ENCODE assay signal across 19 mouse cellular contexts in the genomic region with DNA sequence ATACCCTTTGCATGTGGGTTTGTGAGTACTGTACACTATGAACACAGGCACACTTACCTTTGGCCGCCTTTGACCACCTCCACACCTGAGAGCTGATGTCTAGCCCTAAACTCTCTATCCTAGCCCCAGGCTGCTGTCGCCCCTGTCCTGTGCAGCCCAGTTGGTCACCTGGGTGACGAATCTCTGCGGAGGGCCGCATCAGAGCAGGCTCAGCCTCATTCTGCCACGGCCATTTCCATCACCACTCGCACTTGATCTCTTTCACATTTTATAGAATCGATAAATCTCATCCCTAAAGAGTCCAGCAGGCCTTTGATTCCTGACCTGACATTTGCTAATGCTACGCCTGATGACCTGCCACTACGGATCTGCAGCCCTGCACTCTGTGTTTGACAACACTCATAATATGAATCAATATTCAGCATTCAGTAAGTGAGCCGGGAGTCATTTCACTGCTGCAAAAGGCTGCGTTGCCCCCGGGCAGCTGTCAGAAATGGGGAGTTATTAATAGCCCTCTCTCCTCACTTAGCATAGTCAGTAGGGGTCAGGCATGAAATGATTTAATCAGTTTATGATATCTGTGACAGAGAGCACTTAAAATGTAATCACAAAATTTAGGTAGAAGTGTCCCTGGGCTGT.
A peak's percentile ranks its signal among the peaks of the same experiment; 100 is the strongest.
DNase-seq lines count a peak whose midpoint lies in the region; ATAC-seq and TF ChIP-seq lines count a peak whose summit lies in the region.
"Had no signal": no experiment of that assay in that cellular context is flagged by ENCODE, and none has a peak within 500 bp of the region (broad histone marks: within the 10 kb centered on the region; RNA-seq: fewer than 3 reads in every experiment).

No protein-coding gene starts in this region.

- H3K9ac ChIP-seq in heart, postnatal 0 days (replicated peaks; ENCODE audit: low read depth, low read length): no peak overlapping the region
- H3K9ac ChIP-seq in hindbrain, embryonic 16.5 days (ENCODE audit: low read depth, low read length): peak overlapping the region; percentile 25; the same call in 1 of the 2 replicates
- no peak overlapping the region for H3K9ac ChIP-seq in midbrain, embryonic 15.5 days
- H3K9ac ChIP-seq in stomach, postnatal 0 days (ENCODE audit: low read length): no peak overlapping the region
- H3K9ac ChIP-seq: embryonic facial prominence, embryonic 13.5 days; liver, postnatal 0 days had no signal

- no peak for ATAC-seq in heart, postnatal 0 days (ENCODE audit: insufficient read depth, low read depth)
- peak; percentile 68; the same call in 1 of the 2 replicates for ATAC-seq in hindbrain, embryonic 16.5 days
- ATAC-seq in midbrain, embryonic 15.5 days (replicated peaks): peak; percentile 67
- no peak for ATAC-seq in stomach, postnatal 0 days (ENCODE audit: low FRiP score, low TSS enrichment)
- ATAC-seq: liver, postnatal 0 days had no signal

- peak; percentile 10 for DNase-seq in heart, postnatal 0 days (ENCODE audit: low spot score)
- DNase-seq in heart, adult 9 months (ENCODE audit: low spot score in 2 of 2): no peak
- DNase-seq in retina, embryonic 14.5 days (ENCODE audit: low spot score): peak; percentile 61
- DNase-seq in stomach, postnatal 0 days (ENCODE audit: low spot score): no peak
- DNase-seq in cerebellum, adult 18-20 months: no peak
- DNase-seq in lung, postnatal 4 days: no peak
- DNase-seq: adrenal gland, postnatal 25 days; cerebellum, adult 8-10 months; heart, postnatal 10 days; kidney, adult 9 months; kidney, postnatal 4 days; layer of hippocampus, postnatal 36 days; liver; liver, postnatal 0 days; right cerebral cortex, postnatal 25 days; thymus, postnatal 36 days had no signal

- no peak for TF ChIP-seq CTCF in heart, postnatal 0 days (IDR thresholded peaks at IDR 0.05; ENCODE audit: low read depth)
- TF ChIP-seq CTCF in stomach, postnatal 0 days (IDR thresholded peaks at IDR 0.05; ENCODE audit: low read depth): no peak

- no peaks in the 10 kb centered on the region for H3K27me3 ChIP-seq in heart, postnatal 0 days (ENCODE audit: control insufficient read depth, insufficient read depth, low read length)
- no peaks in the 10 kb centered on the region for H3K27me3 ChIP-seq in hindbrain, embryonic 16.5 days (replicated peaks; ENCODE audit: control insufficient read depth, insufficient read depth, low read length)
- no peaks in the 10 kb centered on the region for H3K27me3 ChIP-seq in midbrain, embryonic 15.5 days (replicated peaks)
- H3K27me3 ChIP-seq in stomach, postnatal 0 days (ENCODE audit: control insufficient read depth, insufficient read depth, low read length): no peaks in the 10 kb centered on the region

- no peaks in the 10 kb centered on the region for H3K36me3 ChIP-seq in heart, postnatal 0 days (replicated peaks; ENCODE audit: control insufficient read depth, insufficient read depth, low read length)
- no peaks in the 10 kb centered on the region for H3K36me3 ChIP-seq in hindbrain, embryonic 16.5 days (ENCODE audit: control insufficient read depth, insufficient read depth, low read length)
- H3K36me3 ChIP-seq in midbrain, embryonic 15.5 days (replicated peaks): no peaks in the 10 kb centered on the region
- H3K36me3 ChIP-seq in stomach, postnatal 0 days (ENCODE audit: control insufficient read depth, insufficient read depth, low read length): no peaks in the 10 kb centered on the region
- H3K36me3 ChIP-seq: embryonic facial prominence, embryonic 13.5 days had no signal

- H3K27ac ChIP-seq in heart, postnatal 0 days (ENCODE audit: low read depth): no peak overlapping the region
- no peak overlapping the region for H3K27ac ChIP-seq in hindbrain, embryonic 16.5 days (ENCODE audit: low read depth, low read length)
- H3K27ac ChIP-seq in midbrain, embryonic 15.5 days: peak overlapping the region; percentile 41
- no peak overlapping the region for H3K27ac ChIP-seq in stomach, postnatal 0 days (replicated peaks)
- H3K27ac ChIP-seq: embryonic facial prominence, embryonic 13.5 days had no signal

- H3K9me3 ChIP-seq in heart, postnatal 0 days (replicated peaks; ENCODE audit: control insufficient read depth, low read length): no peaks in the 10 kb centered on the region
- H3K9me3 ChIP-seq in hindbrain, embryonic 16.5 days (ENCODE audit: control insufficient read depth, low read length): no peaks in the 10 kb centered on the region
- H3K9me3 ChIP-seq in midbrain, embryonic 15.5 days: no peaks in the 10 kb centered on the region
- H3K9me3 ChIP-seq in stomach, postnatal 0 days (ENCODE audit: control insufficient read depth, low read length): no peaks in the 10 kb centered on the region
- H3K9me3 ChIP-seq: embryonic facial prominence, embryonic 13.5 days had no signal

- TF ChIP-seq EP300 in heart, postnatal 0 days (IDR thresholded peaks at IDR 0.05; ENCODE audit: low read depth): no peak
- TF ChIP-seq EP300 in stomach, postnatal 0 days (optimal IDR thresholded peaks at IDR 0.05): no peak

- H3K4me3 ChIP-seq in heart, postnatal 0 days (ENCODE audit: low read depth, low read length): no peak overlapping the region
- H3K4me3 ChIP-seq in hindbrain, embryonic 16.5 days (ENCODE audit: low read length): no peak overlapping the region
- H3K4me3 ChIP-seq in midbrain, embryonic 15.5 days: no peak overlapping the region
- H3K4me3 ChIP-seq in stomach, postnatal 0 days (ENCODE audit: low read depth, low read length): no peak overlapping the region
- H3K4me3 ChIP-seq: embryonic facial prominence, embryonic 13.5 days had no signal

- H3K4me1 ChIP-seq in heart, postnatal 0 days (ENCODE audit: control insufficient read depth, insufficient read depth): no peaks in the 10 kb centered on the region
- peaks cover 8% of the 10 kb centered on the region for H3K4me1 ChIP-seq in hindbrain, embryonic 16.5 days (ENCODE audit: control insufficient read depth, insufficient read depth, low read depth, low read length)
- peaks cover 27% of the 10 kb centered on the region for H3K4me1 ChIP-seq in midbrain, embryonic 15.5 days
- H3K4me1 ChIP-seq in stomach, postnatal 0 days (replicated peaks; ENCODE audit: control insufficient read depth, insufficient read depth): no peaks in the 10 kb centered on the region

- 68% methylated on average over 13 of the region's 13 CpGs for WGBS in heart, postnatal 0 days
- 52% methylated on average over 13 of the region's 13 CpGs for WGBS in hindbrain, embryonic 16.5 days
- 52% methylated on average over 13 of the region's 13 CpGs for WGBS in midbrain, embryonic 15.5 days
- WGBS in stomach, postnatal 0 days: 68% methylated on average over 13 of the region's 13 CpGs

- no peak overlapping the region for H3K4me2 ChIP-seq in heart, postnatal 0 days (ENCODE audit: low read depth, low read length)
- no peak overlapping the region for H3K4me2 ChIP-seq in hindbrain, embryonic 16.5 days (ENCODE audit: low read length)
- no peak overlapping the region for H3K4me2 ChIP-seq in midbrain, embryonic 15.5 days
- no peak overlapping the region for H3K4me2 ChIP-seq in stomach, postnatal 0 days (replicated peaks; ENCODE audit: low read depth)
- H3K4me2 ChIP-seq: embryonic facial prominence, embryonic 13.5 days had no signal

Comparison
In these comparisons a context has a peak if more than half of its experiments do, and no peak if none do; other contexts are left out.
1. DNase-seq: peak in heart, postnatal 0 days (single experiment) and retina, embryonic 14.5 days (single experiment); none in heart, adult 9 months (0 of 2), stomach, postnatal 0 days (single experiment), cerebellum, adult 18-20 months (0 of 2) and lung, postnatal 4 days (0 of 2).
2. ATAC-seq: peak in hindbrain, embryonic 16.5 days (single experiment) and midbrain, embryonic 15.5 days (single experiment); none in heart, postnatal 0 days (single experiment) and stomach, postnatal 0 days (single experiment).